Mouse (Mus musculus): ENCODE results near the gene Slc38a9. TPM values are rescaled to one million over a fixed set of nuclear protein-coding genes. Genes with fewer than 3 reads are reported as not detected.

Slc38a9 gene
- polyA plus RNA-seq (2015; fragmentation: Nextera tagmentation; extraction: Ambion mirVana), result 8.9 and 10.1 TPM in 2 replicates

GRCm38 (mm10) chr13:112660574-112661381 is at the start of gene Slc38a9:
Gene Slc38a9, plus strand, starts transcription at chr13:112660751.
- H3K27ac ChIP-seq (replicated peaks), result peak within 1 kb of the TSS; percentile 63

GRCm38 (mm10) chr13:112621592-112621991 is 39.0 kb upstream of the Slc38a9 start:
- Histone ChIP-seq H3K4me1 (replicated peaks; ENCODE audit: control insufficient read depth, insufficient read depth) (no peaks in the 10 kb centered on the region), H3K9me3 (ENCODE audit: control insufficient read depth, low read length) (no peaks in the 10 kb centered on the region), H3K27ac (replicated peaks) (no peak overlapping the region), H3K4me2 (replicated peaks; ENCODE audit: low read depth) (no peak overlapping the region), H3K27me3 (ENCODE audit: control insufficient read depth, insufficient read depth, low read length) (no peaks in the 10 kb centered on the region), H3K36me3 (ENCODE audit: control insufficient read depth, insufficient read depth, low read length) (no peaks in the 10 kb centered on the region), H3K9ac (ENCODE audit: low read length) (no peak overlapping the region), H3K4me3 (ENCODE audit: low read depth, low read length) (no peak overlapping the region)
- 47% methylated on average over 3 of the region's 3 CpGs for WGBS
- no peak for TF ChIP-seq EP300 (optimal IDR thresholded peaks at IDR 0.05)
- TF ChIP-seq CTCF (IDR thresholded peaks at IDR 0.05; ENCODE audit: low read depth), result peak; percentile 57
- ATAC-seq (ENCODE audit: low FRiP score, low TSS enrichment), result no peak
- DNase-seq (ENCODE audit: low spot score), result no peak

More at GRCm38 (mm10) chr13:112660574-112661381, at the start of gene Slc38a9:
- H3K4me3 ChIP-seq (ENCODE audit: low read depth, low read length), result peak within 1 kb of the TSS; percentile 85
- TF ChIP-seq EP300 (optimal IDR thresholded peaks at IDR 0.05) (no peak), CTCF (IDR thresholded peaks at IDR 0.05; ENCODE audit: low read depth) (peak; percentile 19; the same call in 1 of the 2 replicates)
- H3K4me1 ChIP-seq (replicated peaks; ENCODE audit: control insufficient read depth, insufficient read depth), result no peaks in the 10 kb centered on the region
- H3K4me2 ChIP-seq (replicated peaks; ENCODE audit: low read depth), result peak within 1 kb of the TSS; percentile 97
- under 1% methylated on average over 33 of the region's 33 CpGs for WGBS
- DNase-seq (ENCODE audit: low spot score) (peak; percentile 94), ATAC-seq (ENCODE audit: low FRiP score, low TSS enrichment) (peak; percentile 97)
- H3K27me3 ChIP-seq (ENCODE audit: control insufficient read depth, insufficient read depth, low read length), result no peaks in the 10 kb centered on the region
- no peaks in the 10 kb centered on the region for H3K9me3 ChIP-seq (ENCODE audit: control insufficient read depth, low read length)
- H3K9ac ChIP-seq (ENCODE audit: low read length), result peak within 1 kb of the TSS; percentile 82
- H3K36me3 ChIP-seq (ENCODE audit: control insufficient read depth, insufficient read depth, low read length), result no peaks in the 10 kb centered on the region

- Histone ChIP-seq H3K9ac (ENCODE audit: low read length) (no peak overlapping the region), H3K4me1 (replicated peaks; ENCODE audit: control insufficient read depth, insufficient read depth) (no peaks in the 10 kb centered on the region), H3K36me3 (ENCODE audit: control insufficient read depth, insufficient read depth, low read length) (no peaks in the 10 kb centered on the region), H3K27ac (replicated peaks) (no peak overlapping the region), H3K9me3 (ENCODE audit: control insufficient read depth, low read length) (no peaks in the 10 kb centered on the region), H3K4me2 (replicated peaks; ENCODE audit: low read depth) (no peak overlapping the region), H3K4me3 (ENCODE audit: low read depth, low read length) (no peak overlapping the region), H3K27me3 (ENCODE audit: control insufficient read depth, insufficient read depth, low read length) (no peaks in the 10 kb centered on the region)
- DNase-seq (ENCODE audit: low spot score), result no peak
- no peak for ATAC-seq (ENCODE audit: low FRiP score, low TSS enrichment)
- no peak for TF ChIP-seq EP300 (optimal IDR thresholded peaks at IDR 0.05)
- 49% methylated on average over 7 of the region's 7 CpGs for WGBS
These were observed 36.9 kb upstream of the Slc38a9 start for GRCm38 (mm10) chr13:112623656-112624055.

- Histone ChIP-seq H3K9me3 (ENCODE audit: control insufficient read depth, low read length) (no peaks in the 10 kb centered on the region), H3K9ac (ENCODE audit: low read length) (no peak overlapping the region), H3K4me2 (replicated peaks; ENCODE audit: low read depth) (no peak overlapping the region), H3K27me3 (ENCODE audit: control insufficient read depth, insufficient read depth, low read length) (no peaks in the 10 kb centered on the region), H3K4me3 (ENCODE audit: low read depth, low read length) (no peak overlapping the region), H3K4me1 (replicated peaks; ENCODE audit: control insufficient read depth, insufficient read depth) (no peaks in the 10 kb centered on the region), H3K27ac (replicated peaks) (no peak overlapping the region), H3K36me3 (ENCODE audit: control insufficient read depth, insufficient read depth, low read length) (no peaks in the 10 kb centered on the region)
- ATAC-seq (ENCODE audit: low FRiP score, low TSS enrichment) (no peak), DNase-seq (ENCODE audit: low spot score) (no peak)
- TF ChIP-seq EP300 (optimal IDR thresholded peaks at IDR 0.05) (no peak), CTCF (IDR thresholded peaks at IDR 0.05; ENCODE audit: low read depth) (no peak)
- 67% methylated on average over 3 of the region's 3 CpGs for WGBS
These were observed 35.9 kb upstream of the Slc38a9 start for GRCm38 (mm10) chr13:112624622-112625021.

- no peak overlapping the region for H3K4me3 ChIP-seq (ENCODE audit: low read depth, low read length)
- TF ChIP-seq EP300 (optimal IDR thresholded peaks at IDR 0.05), result no peak
- TF ChIP-seq CTCF (IDR thresholded peaks at IDR 0.05; ENCODE audit: low read depth), result no peak
- H3K27ac ChIP-seq (replicated peaks), result no peak overlapping the region
- H3K9me3 ChIP-seq (ENCODE audit: control insufficient read depth, low read length), result no peaks in the 10 kb centered on the region
- H3K27me3 ChIP-seq (ENCODE audit: control insufficient read depth, insufficient read depth, low read length), result no peaks in the 10 kb centered on the region
- H3K4me2 ChIP-seq (replicated peaks; ENCODE audit: low read depth), result no peak overlapping the region
- no peak overlapping the region for H3K9ac ChIP-seq (ENCODE audit: low read length)
- ATAC-seq (ENCODE audit: low FRiP score, low TSS enrichment) (no peak), DNase-seq (ENCODE audit: low spot score) (no peak)
- H3K36me3 ChIP-seq (ENCODE audit: control insufficient read depth, insufficient read depth, low read length), result no peaks in the 10 kb centered on the region
- H3K4me1 ChIP-seq (replicated peaks; ENCODE audit: control insufficient read depth, insufficient read depth), result no peaks in the 10 kb centered on the region
These were observed 35.0 kb upstream of the Slc38a9 start for GRCm38 (mm10) chr13:112625566-112625965.

- Histone ChIP-seq H3K4me1 (replicated peaks; ENCODE audit: control insufficient read depth, insufficient read depth) (no peaks in the 10 kb centered on the region), H3K36me3 (ENCODE audit: control insufficient read depth, insufficient read depth, low read length) (no peaks in the 10 kb centered on the region), H3K27me3 (ENCODE audit: control insufficient read depth, insufficient read depth, low read length) (no peaks in the 10 kb centered on the region), H3K4me2 (replicated peaks; ENCODE audit: low read depth) (no peak overlapping the region), H3K9ac (ENCODE audit: low read length) (no peak overlapping the region), H3K9me3 (ENCODE audit: control insufficient read depth, low read length) (no peaks in the 10 kb centered on the region), H3K27ac (replicated peaks) (no peak overlapping the region), H3K4me3 (ENCODE audit: low read depth, low read length) (no peak overlapping the region)
- WGBS, result 67% methylated on average over 7 of the region's 7 CpGs
- no peak for ATAC-seq (ENCODE audit: low FRiP score, low TSS enrichment)
- no peak for DNase-seq (ENCODE audit: low spot score)
- TF ChIP-seq EP300 (optimal IDR thresholded peaks at IDR 0.05), result no peak
These were observed 25.2 kb upstream of the Slc38a9 start for GRCm38 (mm10) chr13:112635174-112635837.
